Mouse (Mus musculus) cortical plate, adult 2 months (tissue): ENCODE results near the gene Olfr616.

Experiments
- CTCF ChIP-seq: fragments of 200-500 bp; IDR thresholded peaks from 2 replicates; pipeline ENCODE4 v1.5.1; 2011; ENCODE audit warnings: mild to moderate bottlenecking, control low read depth, low read length; ENCODE audit not compliant: insufficient read depth; ENCODE audit errors: extremely low read depth
- POLR2A ChIP-seq: fragments of 200-500 bp; IDR thresholded peaks from 2 replicates; pipeline ENCODE4 v1.6.1; 2011; ENCODE audit warnings: mild to moderate bottlenecking, low read length, control low read depth; ENCODE audit not compliant: insufficient read depth; ENCODE audit errors: extremely low read depth

- TF ChIP-seq CTCF (no peak), POLR2A (no peak)
These were observed 13.2 kb downstream of the Olfr616 start, which contains the start of gene Olfr615 for GRCm38 (mm10) chr7:103555779-103556178.
